Mouse (Mus musculus): ENCODE data around the gene Gm7138.
A peak's percentile ranks its signal among the peaks of the same experiment; 100 is the strongest.
"Not testable (repeated sequence)": the region's sequence is repeated elsewhere in the genome, so short reads cannot be mapped to it uniquely, and the experiment has no call there.

Gm7138 gene

DNA sequence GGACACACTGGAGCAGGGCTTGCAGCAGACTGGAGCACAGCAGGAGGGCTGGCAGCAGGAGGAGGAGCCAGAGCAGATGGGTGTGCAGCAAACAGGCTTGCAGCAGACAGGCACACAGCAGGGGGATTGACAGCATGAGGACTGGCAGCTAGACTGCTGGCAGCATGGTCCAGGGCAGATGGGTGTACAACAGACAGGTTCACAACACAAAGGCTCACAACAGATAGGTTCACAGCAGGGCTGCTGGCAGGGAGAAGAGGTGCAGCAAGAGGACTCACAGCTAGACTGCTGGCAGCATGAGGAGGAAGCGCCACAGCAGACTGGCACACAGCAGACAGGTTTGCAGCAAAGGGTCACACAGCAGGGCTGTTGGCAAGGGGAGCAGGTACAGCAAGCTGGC is 26.1 kb downstream of the Gm7138 start:
- not testable (repeated sequence) for DNase-seq (ENCODE audit: low spot score in 2 of 2)

DNA sequence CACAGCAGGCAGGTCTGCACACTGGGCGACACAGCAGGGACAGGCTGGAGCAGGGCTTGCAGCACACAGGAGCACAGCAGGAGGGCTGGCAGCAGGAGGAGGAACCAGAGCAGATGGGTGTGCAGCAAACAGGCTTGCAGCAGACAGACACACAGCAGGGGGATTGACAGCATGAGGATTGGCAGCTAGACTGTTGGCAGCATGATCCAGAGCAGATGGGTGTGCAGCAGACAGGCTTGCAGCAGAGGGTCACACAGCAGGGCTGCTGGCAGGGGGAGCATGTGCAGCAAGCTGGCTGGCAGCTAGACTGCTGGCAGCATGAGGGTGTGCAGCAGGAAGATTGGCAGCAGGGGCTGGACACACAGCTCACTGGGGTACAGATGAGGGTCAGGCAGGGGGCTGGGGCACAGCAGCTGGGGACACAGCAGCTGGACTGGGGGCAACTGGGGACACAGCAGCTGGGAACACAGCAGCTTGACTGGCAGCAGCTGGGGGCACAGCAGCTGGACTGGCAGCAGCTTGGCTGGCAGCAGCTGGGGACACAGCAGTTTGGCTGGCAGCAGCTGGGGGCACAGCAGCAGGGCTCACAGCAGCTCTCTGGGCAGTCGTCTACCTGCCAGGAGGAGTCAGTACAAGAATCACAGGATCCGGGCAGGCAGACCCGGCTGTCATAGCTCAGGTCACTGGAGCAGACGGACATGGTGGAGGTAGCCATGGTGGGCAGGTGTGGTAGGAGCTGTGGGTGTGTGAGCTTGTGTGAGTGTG is 34.6 kb downstream of the Gm7138 start, which contains the start of gene Gm18596:
TSS of gene Gm18596 (minus strand) at position 715 of the 765 bp plus-strand sequence.
- peak in 1 of 2 experiments; percentile 15 for DNase-seq (ENCODE audit: low spot score in 2 of 2)

DNA sequence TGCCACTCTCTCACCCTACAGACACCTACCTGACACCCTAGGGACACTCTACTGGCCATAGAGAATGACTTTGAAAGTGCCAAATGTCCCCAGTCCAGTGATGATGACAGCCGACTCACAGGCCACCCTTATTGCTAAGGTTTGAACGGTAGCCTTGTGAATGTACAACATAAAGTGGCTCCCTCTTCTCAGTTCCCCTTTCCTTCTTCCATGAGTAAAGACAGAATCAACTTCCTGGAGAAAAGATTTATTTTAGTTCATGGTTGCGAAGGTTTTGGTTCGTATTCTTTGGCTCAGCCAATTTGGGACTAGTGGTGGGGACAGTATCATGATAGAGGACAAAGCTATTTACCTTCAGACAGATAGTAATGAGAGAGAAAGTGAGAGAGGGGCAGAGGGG is 37.8 kb downstream of the Gm7138 start:
- DNase-seq (ENCODE audit: low spot score in 2 of 2): no peak

DNA sequence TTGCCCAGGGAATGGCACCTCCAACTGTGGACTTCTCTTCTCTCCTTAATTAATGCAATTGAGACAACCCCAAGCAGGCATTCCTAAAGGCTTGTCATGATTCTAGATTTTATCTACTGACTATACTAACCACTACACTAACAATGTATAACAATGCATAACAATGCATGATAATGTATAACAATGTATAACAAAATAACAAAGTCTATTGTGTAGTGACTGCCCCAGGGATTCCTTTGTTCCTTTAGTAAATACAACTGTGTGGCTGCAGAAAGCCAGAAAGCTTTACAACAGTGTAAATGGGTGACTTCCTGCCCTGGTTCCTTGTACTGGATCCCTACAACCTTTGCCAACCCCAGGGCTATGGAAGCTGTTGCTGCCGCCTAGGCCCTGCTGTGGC is 40.8 kb downstream of the Gm7138 start:
- DNase-seq (ENCODE audit: low spot score in 2 of 2): no peak

DNA sequence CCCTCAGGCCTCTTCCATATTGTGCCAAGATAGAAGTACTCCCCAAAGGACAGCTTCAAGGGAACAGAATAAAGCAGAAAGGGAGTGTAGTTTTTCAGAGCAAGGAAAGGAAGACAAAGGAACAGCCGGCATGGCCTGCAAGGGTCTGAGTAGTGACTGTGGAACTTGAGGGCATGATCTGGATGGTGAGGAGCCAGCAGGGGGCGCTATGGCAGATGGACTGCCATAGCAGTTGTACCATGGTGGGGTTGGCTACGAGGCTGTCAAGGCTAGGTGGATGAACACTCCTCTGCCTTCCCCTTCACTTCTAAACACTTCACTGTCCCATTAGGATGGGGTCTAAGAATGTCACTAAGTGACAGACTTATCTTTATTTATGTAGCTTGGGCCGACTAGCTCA is 47.5 kb downstream of the Gm7138 start:
- DNase-seq (ENCODE audit: low spot score in 2 of 2): no peak

DNA sequence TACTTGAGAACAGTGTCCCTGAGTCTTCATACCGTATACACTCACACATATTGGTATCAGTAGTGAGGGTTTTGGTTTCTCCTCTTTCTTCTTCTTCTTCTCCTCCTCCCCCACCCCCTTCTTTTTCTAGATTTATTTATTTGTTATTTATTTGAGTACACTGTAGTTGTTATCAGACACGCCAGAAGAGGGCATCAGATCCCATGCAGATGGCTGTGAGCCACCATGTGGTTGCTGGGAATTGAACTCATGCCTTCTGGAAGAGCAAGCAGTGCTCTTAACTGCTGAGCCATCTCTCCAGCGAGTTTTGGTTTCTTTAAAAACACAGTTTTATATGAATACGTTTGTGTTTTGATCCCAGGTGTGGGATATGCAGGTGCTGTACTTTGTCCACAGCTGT is 48.5 kb downstream of the Gm7138 start:
- no peak for DNase-seq (ENCODE audit: low spot score in 2 of 2)

Data from urinary bladder, postnatal 4 days (tissue).